Mouse (Mus musculus) CH12.LX (cell line): ENCODE measurements around the gene Tex14.

Experiments
- CHD2 ChIP-seq: IDR thresholded peaks from 2 replicates; pipeline ENCODE4 v1.6.1; 2011; ENCODE audit warnings: low read length, improper control_type of control experiment
- EP300 ChIP-seq: IDR thresholded peaks from 2 replicates; pipeline ENCODE4 v1.6.1; 2011; ENCODE audit warnings: low read length, improper control_type of control experiment
- ETS1 ChIP-seq: conservative IDR thresholded peaks from 2 replicates; pipeline ENCODE4 v1.6.1; 2012; ENCODE audit warnings: low read depth, mild to moderate bottlenecking, inconsistent platforms, low read length, improper control_type of control experiment, moderate library complexity
- JUND ChIP-seq: conservative IDR thresholded peaks from 2 replicates; pipeline ENCODE4 v1.6.1; 2011; ENCODE audit warnings: low read depth, low read length, improper control_type of control experiment
- NRF1 ChIP-seq: IDR thresholded peaks from 2 replicates; pipeline ENCODE4 v1.6.1; 2014; ENCODE audit warnings: low read depth, mild to moderate bottlenecking, inconsistent platforms, low read length, improper control_type of control experiment, moderate library complexity
- POLR2A ChIP-seq: IDR thresholded peaks from 2 replicates; pipeline ENCODE4 v1.6.1; 2011; ENCODE audit warnings: low read depth, mild to moderate bottlenecking, improper control_type of control experiment, low read length
- POLR2AphosphoS2 ChIP-seq: IDR thresholded peaks from 2 replicates; pipeline ENCODE4 v1.6.1; 2011; ENCODE audit warnings: low read depth, low read length, improper control_type of control experiment
- TBP ChIP-seq: conservative IDR thresholded peaks from 2 replicates; pipeline ENCODE4 v1.6.1; 2011; ENCODE audit warnings: low read depth, low read length, improper control_type of control experiment
- ZNF384 ChIP-seq: IDR thresholded peaks from 2 replicates; pipeline ENCODE4 v1.6.1; 2012; ENCODE audit warnings: low read depth, low read length, improper control_type of control experiment, inconsistent platforms

DNA sequence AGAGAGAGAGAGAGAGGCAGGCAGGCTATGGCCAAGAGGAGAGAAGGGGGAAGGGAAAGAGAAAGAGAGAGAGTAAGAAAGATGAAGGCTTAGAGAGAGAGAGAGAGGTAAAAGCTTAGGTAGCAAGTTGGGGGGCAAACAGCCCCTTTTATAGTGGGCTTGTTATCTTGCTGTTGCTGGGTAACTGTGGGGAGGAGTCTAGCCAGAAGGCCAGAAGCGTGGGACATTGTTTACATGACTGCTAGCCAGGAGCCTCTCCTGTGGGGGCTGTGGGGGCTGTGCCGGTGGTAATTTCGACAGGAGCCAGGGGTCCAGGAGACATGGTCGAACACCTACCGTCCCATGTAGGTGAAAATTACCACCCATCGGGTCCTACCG is 63.4 kb downstream of the Tex14 start:
- TF ChIP-seq CHD2 (no peak), EP300 (no peak), JUND (no peak), NRF1 (no peak), POLR2A (no peak), ETS1 (no peak), POLR2AphosphoS2 (no peak), TBP (no peak), ZNF384 (no peak)
